Mouse (Mus musculus) embryonic facial prominence, embryonic 14.5 days (tissue): ENCODE data around the gene D030056L22Rik. TPM values are rescaled to one million over a fixed set of nuclear protein-coding genes. Genes with fewer than 3 reads are reported as not detected.

ENCODE experiments used
- ATAC-seq: fragments of 200-750 bp; cut with Nextera tagmentation; 2 replicates; pipeline ENCODE4 v1.8.0; 2017; ENCODE audit warnings: low read depth, moderate number of reproducible peaks, moderate TSS enrichment
- DNase-seq: peaks from one replicate; pipeline ENCODE4 v3.0.0-alpha.2; 2015; ENCODE audit warnings: low spot score
- H3K27ac ChIP-seq: fragments of 300-500 bp; sonication (generic); replicated peaks from 2 replicates; pipeline ENCODE4 v1.5.1; 2014; ENCODE audit warnings: low read depth, mild to moderate bottlenecking, low read length, moderate library complexity
- H3K27me3 ChIP-seq: fragments of 300-500 bp; sonication (generic); replicated peaks from 2 replicates; pipeline ENCODE4 v1.6.1; 2014; ENCODE audit warnings: low read length; ENCODE audit not compliant: control insufficient read depth, insufficient read depth
- H3K36me3 ChIP-seq: fragments of 300-500 bp; sonication (generic); 2 replicates; pipeline ENCODE4 v1.6.1; 2014; ENCODE audit warnings: low read length, mixed read lengths; ENCODE audit not compliant: control insufficient read depth, insufficient read depth
- H3K4me1 ChIP-seq: fragments of 300-500 bp; sonication (generic); 2 replicates; pipeline ENCODE4 v1.6.1; 2014; ENCODE audit warnings: antibody characterized with exemption, low read length; ENCODE audit not compliant: control insufficient read depth, insufficient read depth
- H3K4me2 ChIP-seq: fragments of 300-500 bp; sonication (generic); 2 replicates; pipeline ENCODE4 v1.6.1; 2014; ENCODE audit warnings: low read depth, mild to moderate bottlenecking, low read length, moderate library complexity, mixed read lengths
- H3K4me3 ChIP-seq: fragments of 300-500 bp; sonication (generic); 2 replicates; pipeline ENCODE4 v1.5.1; 2014; ENCODE audit warnings: low read depth, mild to moderate bottlenecking, low read length
- H3K9ac ChIP-seq: fragments of 300-500 bp; sonication (generic); 2 replicates; pipeline ENCODE4 v1.6.1; 2014; ENCODE audit warnings: low read depth, mild to moderate bottlenecking, low read length, moderate library complexity, mixed read lengths
- H3K9me3 ChIP-seq: fragments of 300-500 bp; sonication (generic); 2 replicates; pipeline ENCODE4 v1.6.1; 2016; ENCODE audit warnings: low read length; ENCODE audit not compliant: control insufficient read depth
- WGBS: fragments of 180-500 bp; shearing (Covaris S2); extraction: QIAGEN DNeasy Blood & Tissue Kit; methylation state at CpG from one replicate; pipeline ENCODE4 v1.1.7; 2014; 5-methylcytosine and 5-hydroxymethylcytosine counted together
- polyA plus RNA-seq: library from polyadenylated mRNA; unstranded; fragments of >200 nt; fragmentation: Nextera tagmentation; extraction: Ambion mirVana; gene quantifications from 2 replicates; pipeline ENCODE4 v1.2.1, GENCODE M21; 2014

Gene D030056L22Rik
- polyA plus RNA-seq, 1 experiment from 2014 or later, result 29.0 TPM

- DNase-seq (no peak), ATAC-seq (no peak)
- no peak overlapping the region for H3K27ac ChIP-seq
- no peak overlapping the region for H3K4me2 ChIP-seq
- no peaks in the 10 kb centered on the region for H3K4me1 ChIP-seq
- H3K4me3 ChIP-seq, result no peak overlapping the region
- 0 out of 2 replicates have a peak, but pooled peaks cover 12% of the 10 kb centered on the region for H3K27me3 ChIP-seq
- no peaks in the 10 kb centered on the region for H3K9me3 ChIP-seq
- WGBS, result 86% methylated on average over 5 of the region's 5 CpGs
- H3K36me3 ChIP-seq, result no peaks in the 10 kb centered on the region
- no peak overlapping the region for H3K9ac ChIP-seq
Measured at GRCm38 (mm10) chr19:18746576-18747340, 33.8 kb downstream of the D030056L22Rik start.

GRCm38 (mm10) chr19:18747379-18747778 is 34.4 kb downstream of the D030056L22Rik start:
- Histone ChIP-seq H3K9me3 (no peaks in the 10 kb centered on the region), H3K27ac (no peak overlapping the region), H3K9ac (no peak overlapping the region), H3K4me1 (no peaks in the 10 kb centered on the region), H3K36me3 (no peaks in the 10 kb centered on the region), H3K4me2 (no peak overlapping the region), H3K4me3 (no peak overlapping the region), H3K27me3 (0 out of 2 replicates have a peak, but pooled peaks cover 12% of the 10 kb centered on the region)
- DNase-seq (no peak), ATAC-seq (no peak)
- WGBS, result 91% methylated on average over 4 of the region's 4 CpGs

- Histone ChIP-seq H3K9ac (peak within 1 kb of the TSS; percentile 57), H3K9me3 (no peaks in the 10 kb centered on the region), H3K27me3 (0 out of 2 replicates have a peak, but pooled peaks cover 12% of the 10 kb centered on the region), H3K27ac (no peak within 1 kb of the TSS), H3K4me1 (no peaks in the 10 kb centered on the region), H3K4me3 (peak within 1 kb of the TSS; percentile 43), H3K4me2 (peak within 1 kb of the TSS; percentile 73), H3K36me3 (no peaks in the 10 kb centered on the region)
- no peak for DNase-seq
- no peak for ATAC-seq
- WGBS, result 7% methylated on average over 40 of the region's 41 CpGs
Measured at GRCm38 (mm10) chr19:18749598-18750339, 36.8 kb downstream of the D030056L22Rik start, which contains the start of gene Trpm6. Trpm6 (plus strand) TSS chr19:18749983.

- H3K27ac ChIP-seq, result no peak overlapping the region
- H3K4me3 ChIP-seq, result no peak overlapping the region
- no peaks in the 10 kb centered on the region for H3K4me1 ChIP-seq
- H3K9ac ChIP-seq, result no peak overlapping the region
- no peak overlapping the region for H3K4me2 ChIP-seq
- H3K36me3 ChIP-seq, result no peaks in the 10 kb centered on the region
- DNase-seq, result no peak
- no peaks in the 10 kb centered on the region for H3K9me3 ChIP-seq
- no peaks in the 10 kb centered on the region for H3K27me3 ChIP-seq
- no peak for ATAC-seq
Measured at GRCm38 (mm10) chr19:18757191-18757590, 44.2 kb downstream of the D030056L22Rik start.

- Histone ChIP-seq H3K4me2 (no peak overlapping the region), H3K9ac (no peak overlapping the region), H3K27me3 (no peaks in the 10 kb centered on the region), H3K36me3 (no peaks in the 10 kb centered on the region), H3K27ac (no peak overlapping the region), H3K4me3 (no peak overlapping the region), H3K4me1 (no peaks in the 10 kb centered on the region), H3K9me3 (no peaks in the 10 kb centered on the region)
- no peak for DNase-seq
- no peak for ATAC-seq
- 38% methylated on average over 4 of the region's 4 CpGs for WGBS
Measured at GRCm38 (mm10) chr19:18757706-18758105, 44.7 kb downstream of the D030056L22Rik start.

GRCm38 (mm10) chr19:18758269-18758668 is 45.3 kb downstream of the D030056L22Rik start:
- Histone ChIP-seq H3K4me1 (no peaks in the 10 kb centered on the region), H3K36me3 (no peaks in the 10 kb centered on the region), H3K27me3 (no peaks in the 10 kb centered on the region), H3K9ac (no peak overlapping the region), H3K27ac (no peak overlapping the region), H3K9me3 (no peaks in the 10 kb centered on the region), H3K4me2 (no peak overlapping the region), H3K4me3 (no peak overlapping the region)
- peak; percentile 22; the same call in 1 of the 2 replicates for ATAC-seq
- 36% methylated on average over 6 of the region's 6 CpGs for WGBS
- DNase-seq, result peak; percentile 34

- no peak overlapping the region for H3K27ac ChIP-seq
- H3K4me1 ChIP-seq, result no peaks in the 10 kb centered on the region
- peak; percentile 57; the same call in 1 of the 2 replicates for ATAC-seq
- no peaks in the 10 kb centered on the region for H3K9me3 ChIP-seq
- H3K36me3 ChIP-seq, result no peaks in the 10 kb centered on the region
- DNase-seq, result peak; percentile 9
- H3K4me3 ChIP-seq, result no peak overlapping the region
- 34% methylated on average over 9 of the region's 9 CpGs for WGBS
- H3K27me3 ChIP-seq, result no peaks in the 10 kb centered on the region
- no peak overlapping the region for H3K9ac ChIP-seq
- H3K4me2 ChIP-seq, result no peak overlapping the region
Measured at GRCm38 (mm10) chr19:18758916-18759315, 45.9 kb downstream of the D030056L22Rik start.

GRCm38 (mm10) chr19:18766399-18766798 is 53.4 kb downstream of the D030056L22Rik start:
- Histone ChIP-seq H3K27me3 (no peaks in the 10 kb centered on the region), H3K9ac (no peak overlapping the region), H3K27ac (no peak overlapping the region), H3K4me2 (no peak overlapping the region), H3K4me1 (no peaks in the 10 kb centered on the region), H3K4me3 (no peak overlapping the region), H3K9me3 (no peaks in the 10 kb centered on the region), H3K36me3 (no peaks in the 10 kb centered on the region)
- ATAC-seq (no peak), DNase-seq (no peak)
- WGBS, result 72% methylated on average over 5 of the region's 5 CpGs
